Mouse (Mus musculus) G1E (cell line): Measurements from ENCODE around the gene Syne3. TPM values are rescaled to one million over a fixed set of nuclear protein-coding genes. Genes with fewer than 3 reads are reported as not detected.
A peak's percentile ranks its signal among the peaks of the same experiment; 100 is the strongest.

Experiments
- ATAC-seq: 2 replicates; pipeline ENCODE4 v1.8.0; 2016; ENCODE audit warnings: mild to moderate bottlenecking; ENCODE audit not compliant: insufficient number of reproducible peaks, poor library complexity, low FRiP score, severe bottlenecking; ENCODE audit errors: extremely low read depth
- DNase-seq: peaks from one replicate; pipeline ENCODE4 v3.0.0; 2012; ENCODE audit warnings: low spot score
- H3K27me3 ChIP-seq: 2 replicates; pipeline ENCODE4 v1.6.1; 2012; ENCODE audit warnings: mild to moderate bottlenecking, low read length, inconsistent platforms; ENCODE audit not compliant: insufficient read depth
- H3K36me3 ChIP-seq: replicated peaks from 2 replicates; pipeline ENCODE3; 2012; ENCODE audit warnings: mild to moderate bottlenecking, inconsistent platforms
- H3K4me1 ChIP-seq: 2 replicates; pipeline ENCODE4 v1.6.1; 2012; ENCODE audit warnings: low read depth, low read length, inconsistent platforms, mixed read lengths; ENCODE audit not compliant: insufficient read depth
- H3K4me3 ChIP-seq: 2 replicates; pipeline ENCODE4 v1.5.1; 2012; ENCODE audit warnings: low read depth, mild to moderate bottlenecking, inconsistent platforms, low read length, moderate library complexity, mixed read lengths
- H3K9me3 ChIP-seq: replicated peaks from 2 replicates; pipeline ENCODE4 v1.6.1; 2012; ENCODE audit warnings: inconsistent platforms
- CTCF ChIP-seq: IDR thresholded peaks from 2 replicates; pipeline ENCODE4 v1.5.1; 2012; ENCODE audit warnings: low read depth, low read length, inconsistent platforms, mixed read lengths
- GATA1 ChIP-seq: IDR thresholded peaks from 2 replicates; pipeline ENCODE4 v1.6.1; 2012; ENCODE audit warnings: borderline replicate concordance, low read length, inconsistent platforms, mixed read lengths
- GATA2 ChIP-seq: IDR thresholded peaks from 2 replicates; pipeline ENCODE4 v1.6.1; 2012; ENCODE audit warnings: low read depth, low read length, inconsistent platforms, borderline replicate concordance
- POLR2AphosphoS5 ChIP-seq: IDR thresholded peaks from 2 replicates; pipeline ENCODE4 v1.6.1; 2012; ENCODE audit warnings: low read depth, low read length, inconsistent platforms; ENCODE audit not compliant: insufficient replicate concordance
- TAL1 ChIP-seq: conservative IDR thresholded peaks from 2 replicates; pipeline ENCODE4 v1.6.1; 2012; ENCODE audit warnings: low read depth, low read length, inconsistent platforms, mixed read lengths
- polyA plus RNA-seq: library from polyadenylated mRNA; stranded (reverse); fragments of >175 nt; gene quantifications from 2 replicates; pipeline ENCODE4 v1.2.3, GENCODE M21; 2012
- total RNA-seq, 2 experiments: library from RNA; stranded (forward) in 1 of 2; stranded (reverse) in 1 of 2; fragments of 200-1000 nt in 1 of 2; fragments of >200 nt in 1 of 2; fragmentation: Nextera tagmentation in 1 of 2; gene quantifications; 2 replicates each; pipeline ENCODE4 v1.2.3; 2014 to 2017

Syne3 gene
- total and polyA plus RNA-seq, 3 experiments: 21.7 to 31.1 (median 27.9) TPM

- H3K36me3 ChIP-seq: peaks cover 90% of the 10 kb centered on the region
Measured at GRCm38 (mm10) chr12:104969177-104969576, 40.4 kb downstream of the Syne3 start.

GRCm38 (mm10) chr12:104964953-104965911 is 44.4 kb downstream of the Syne3 start:
- H3K4me1 ChIP-seq: peaks cover 8% of the 10 kb centered on the region; the same call in 1 of the 2 replicates
- TF ChIP-seq CTCF (no peak), TAL1 (no peak), GATA1 (no peak), GATA2 (no peak), POLR2AphosphoS5 (no peak)
- no peak for DNase-seq
- no peak for ATAC-seq
- H3K27me3 ChIP-seq: no peaks in the 10 kb centered on the region
- H3K9me3 ChIP-seq: no peaks in the 10 kb centered on the region
- H3K36me3 ChIP-seq: peaks cover 95% of the 10 kb centered on the region
- no peak overlapping the region for H3K4me3 ChIP-seq

More at GRCm38 (mm10) chr12:104969177-104969576, 40.4 kb downstream of the Syne3 start:
- ATAC-seq (no peak), DNase-seq (no peak)
- TF ChIP-seq GATA1: no peak
- no peak for TF ChIP-seq GATA2
- no peak for TF ChIP-seq CTCF
- no peak for TF ChIP-seq POLR2AphosphoS5
- TF ChIP-seq TAL1: no peak
- H3K4me3 ChIP-seq: no peak overlapping the region
- no peaks in the 10 kb centered on the region for H3K9me3 ChIP-seq
- H3K27me3 ChIP-seq: no peaks in the 10 kb centered on the region
- peaks cover 8% of the 10 kb centered on the region for H3K4me1 ChIP-seq

GRCm38 (mm10) chr12:104960421-104960820 is 49.2 kb downstream of the Syne3 start:
- Histone ChIP-seq H3K9me3 (no peaks in the 10 kb centered on the region), H3K4me1 (peaks cover 15% of the 10 kb centered on the region), H3K36me3 (peaks cover 97% of the 10 kb centered on the region), H3K4me3 (no peak overlapping the region), H3K27me3 (no peaks in the 10 kb centered on the region)
- TF ChIP-seq GATA2 (no peak), CTCF (no peak), GATA1 (no peak), POLR2AphosphoS5 (no peak), TAL1 (no peak)
- DNase-seq: peak; percentile 41
- no peak for ATAC-seq

GRCm38 (mm10) chr12:104959966-104960365 is 49.6 kb downstream of the Syne3 start:
- no peak overlapping the region for H3K4me3 ChIP-seq
- ATAC-seq (no peak), DNase-seq (no peak)
- H3K9me3 ChIP-seq: no peaks in the 10 kb centered on the region
- no peak for TF ChIP-seq POLR2AphosphoS5
- H3K36me3 ChIP-seq: peaks cover 97% of the 10 kb centered on the region
- peaks cover 20% of the 10 kb centered on the region for H3K4me1 ChIP-seq
- H3K27me3 ChIP-seq: no peaks in the 10 kb centered on the region

- H3K27me3 ChIP-seq: no peaks in the 10 kb centered on the region
- H3K4me3 ChIP-seq: no peak overlapping the region
- H3K9me3 ChIP-seq: no peaks in the 10 kb centered on the region
- no peak for DNase-seq
- H3K4me1 ChIP-seq: peaks cover 33% of the 10 kb centered on the region
- TF ChIP-seq CTCF (no peak), GATA2 (no peak), TAL1 (no peak)
- ATAC-seq: no peak
- H3K36me3 ChIP-seq: peaks cover 97% of the 10 kb centered on the region
Measured at GRCm38 (mm10) chr12:104958263-104958662, 51.3 kb downstream of the Syne3 start.

GRCm38 (mm10) chr12:104957165-104957564 is 52.4 kb downstream of the Syne3 start:
- Histone ChIP-seq H3K4me3 (no peak overlapping the region), H3K27me3 (no peaks in the 10 kb centered on the region), H3K9me3 (no peaks in the 10 kb centered on the region), H3K36me3 (peaks cover 97% of the 10 kb centered on the region), H3K4me1 (peaks cover 41% of the 10 kb centered on the region)
- TF ChIP-seq TAL1: no peak
- TF ChIP-seq POLR2AphosphoS5: no peak
- DNase-seq (no peak), ATAC-seq (no peak)
